Mouse (Mus musculus): ENCODE results near the gene Cnnm4. TPM values are rescaled to one million over a fixed set of nuclear protein-coding genes. Genes with fewer than 3 reads are reported as not detected.

Cnnm4 gene
- polyA plus RNA-seq, 1 experiment from 2014 or later: 12.4 TPM

- no peaks in the 10 kb centered on the region for H3K27me3 ChIP-seq
- H3K36me3 ChIP-seq: peaks cover 21% of the 10 kb centered on the region
- H3K9me3 ChIP-seq (replicated peaks): no peaks in the 10 kb centered on the region
- no peak overlapping the region for H3K27ac ChIP-seq
- peaks cover 7% of the 10 kb centered on the region for H3K4me1 ChIP-seq
- no peak overlapping the region for H3K4me3 ChIP-seq (replicated peaks)
- ATAC-seq (replicated peaks; ENCODE audit: low FRiP score): no peak
- no peak overlapping the region for H3K9ac ChIP-seq
- no peak overlapping the region for H3K4me2 ChIP-seq
- 74% methylated on average over 2 of the region's 2 CpGs for WGBS
These were observed 25.9 kb downstream of the Cnnm4 start for GRCm38 (mm10) chr1:36497312-36497711.

- no peak overlapping the region for H3K4me3 ChIP-seq (replicated peaks)
- H3K9me3 ChIP-seq (replicated peaks): no peaks in the 10 kb centered on the region
- no peaks in the 10 kb centered on the region for H3K4me1 ChIP-seq
- H3K27me3 ChIP-seq: no peaks in the 10 kb centered on the region
- peaks cover 34% of the 10 kb centered on the region for H3K36me3 ChIP-seq
- no peak overlapping the region for H3K27ac ChIP-seq
- WGBS: 7% methylated on average over 3 of the region's 3 CpGs
- no peak overlapping the region for H3K9ac ChIP-seq
- H3K4me2 ChIP-seq: no peak overlapping the region
- ATAC-seq (replicated peaks; ENCODE audit: low FRiP score): peak; percentile 46; the same call in 1 of the 2 replicates
These were observed 29.8 kb downstream of the Cnnm4 start for GRCm38 (mm10) chr1:36501261-36501660.

- Histone ChIP-seq H3K9ac (no peak overlapping the region), H3K27me3 (no peaks in the 10 kb centered on the region), H3K4me2 (no peak overlapping the region), H3K9me3 (replicated peaks) (no peaks in the 10 kb centered on the region), H3K27ac (no peak overlapping the region), H3K4me1 (peaks cover 6% of the 10 kb centered on the region), H3K36me3 (peaks cover 18% of the 10 kb centered on the region), H3K4me3 (replicated peaks) (no peak overlapping the region)
- WGBS: 83% methylated on average over 5 of the region's 5 CpGs
- ATAC-seq (replicated peaks; ENCODE audit: low FRiP score): no peak
These were observed 36.8 kb downstream of the Cnnm4 start for GRCm38 (mm10) chr1:36508238-36508637.

- Histone ChIP-seq H3K36me3 (peaks cover 26% of the 10 kb centered on the region), H3K9me3 (replicated peaks) (no peaks in the 10 kb centered on the region), H3K4me2 (peak within 1 kb of the TSS; percentile 93), H3K9ac (peak within 1 kb of the TSS; percentile 94), H3K4me3 (replicated peaks) (peak within 1 kb of the TSS; percentile 99), H3K27me3 (no peaks in the 10 kb centered on the region), H3K27ac (peak within 1 kb of the TSS; percentile 100), H3K4me1 (peaks cover 28% of the 10 kb centered on the region)
- 2% methylated on average over 43 of the region's 51 CpGs for WGBS
- peak; percentile 98 for ATAC-seq (replicated peaks; ENCODE audit: low FRiP score)
These were observed 40.0 kb downstream of the Cnnm4 start, which contains the start of gene Cnnm3 for GRCm38 (mm10) chr1:36511289-36512021. TSS of gene Cnnm3 (plus strand) at chr1:36511867.

GRCm38 (mm10) chr1:36512089-36512965, 40.9 kb downstream of the Cnnm4 start:
- Histone ChIP-seq H3K4me3 (replicated peaks) (peak overlapping the region; percentile 99), H3K27ac (peak overlapping the region; percentile 100), H3K27me3 (no peaks in the 10 kb centered on the region), H3K4me2 (peak overlapping the region; percentile 93), H3K4me1 (peaks cover 28% of the 10 kb centered on the region), H3K9me3 (replicated peaks) (no peaks in the 10 kb centered on the region), H3K36me3 (peaks cover 27% of the 10 kb centered on the region; the same call in 1 of the 2 replicates), H3K9ac (peak overlapping the region; percentile 94)
- ATAC-seq (replicated peaks; ENCODE audit: low FRiP score): peak; percentile 75
- under 1% methylated on average over 102 of the region's 126 CpGs for WGBS

- no peak for ATAC-seq (replicated peaks; ENCODE audit: low FRiP score)
- Histone ChIP-seq H3K27ac (peak overlapping the region; percentile 100), H3K36me3 (peaks cover 30% of the 10 kb centered on the region; the same call in 1 of the 2 replicates), H3K9me3 (replicated peaks) (no peaks in the 10 kb centered on the region), H3K4me3 (replicated peaks) (peak overlapping the region; percentile 99), H3K27me3 (no peaks in the 10 kb centered on the region), H3K9ac (peak overlapping the region; percentile 94), H3K4me1 (peaks cover 28% of the 10 kb centered on the region), H3K4me2 (peak overlapping the region; percentile 93)
- under 1% methylated on average over 16 of the region's 16 CpGs for WGBS
These were observed 41.5 kb downstream of the Cnnm4 start for GRCm38 (mm10) chr1:36512966-36513280.

GRCm38 (mm10) chr1:36513310-36513709, 41.9 kb downstream of the Cnnm4 start:
- Histone ChIP-seq H3K27ac (0 out of 2 replicates have a peak overlapping the region, but pooled peaks have one; percentile 100), H3K9me3 (replicated peaks) (no peaks in the 10 kb centered on the region), H3K4me3 (replicated peaks) (peak overlapping the region; percentile 99), H3K27me3 (no peaks in the 10 kb centered on the region), H3K4me1 (peaks cover 28% of the 10 kb centered on the region), H3K36me3 (peaks cover 32% of the 10 kb centered on the region), H3K4me2 (peak overlapping the region; percentile 93), H3K9ac (peak overlapping the region; percentile 94)
- 6% methylated on average over 1 of the region's 1 CpGs for WGBS
- no peak for ATAC-seq (replicated peaks; ENCODE audit: low FRiP score)

GRCm38 (mm10) chr1:36513718-36514117, 42.3 kb downstream of the Cnnm4 start:
- 61% methylated on average over 2 of the region's 2 CpGs for WGBS
- peak overlapping the region; percentile 93 for H3K4me2 ChIP-seq
- peaks cover 36% of the 10 kb centered on the region for H3K36me3 ChIP-seq
- ATAC-seq (replicated peaks; ENCODE audit: low FRiP score): no peak
- H3K4me1 ChIP-seq: peaks cover 28% of the 10 kb centered on the region
- peak overlapping the region; percentile 99 for H3K4me3 ChIP-seq (replicated peaks)
- no peak overlapping the region for H3K27ac ChIP-seq
- H3K9me3 ChIP-seq (replicated peaks): no peaks in the 10 kb centered on the region
- H3K27me3 ChIP-seq: no peaks in the 10 kb centered on the region
- peak overlapping the region; percentile 94; the same call in 1 of the 2 replicates for H3K9ac ChIP-seq

- H3K9me3 ChIP-seq (replicated peaks): no peaks in the 10 kb centered on the region
- H3K4me3 ChIP-seq (replicated peaks): no peak overlapping the region
- H3K4me2 ChIP-seq: no peak overlapping the region
- no peak for ATAC-seq (replicated peaks; ENCODE audit: low FRiP score)
- no peak overlapping the region for H3K27ac ChIP-seq
- no peaks in the 10 kb centered on the region for H3K27me3 ChIP-seq
- H3K4me1 ChIP-seq: peaks cover 32% of the 10 kb centered on the region
- H3K9ac ChIP-seq: no peak overlapping the region
- peaks cover 80% of the 10 kb centered on the region for H3K36me3 ChIP-seq
- 78% methylated on average over 3 of the region's 3 CpGs for WGBS
These were observed 46.8 kb downstream of the Cnnm4 start for GRCm38 (mm10) chr1:36518259-36518658.

- Histone ChIP-seq H3K27me3 (no peaks in the 10 kb centered on the region), H3K4me2 (no peak overlapping the region), H3K27ac (no peak overlapping the region), H3K4me1 (peaks cover 27% of the 10 kb centered on the region), H3K4me3 (replicated peaks) (no peak overlapping the region), H3K36me3 (peaks cover 88% of the 10 kb centered on the region), H3K9me3 (replicated peaks) (no peaks in the 10 kb centered on the region), H3K9ac (no peak overlapping the region)
- WGBS: 69% methylated on average over 11 of the region's 11 CpGs
- no peak for ATAC-seq (replicated peaks; ENCODE audit: low FRiP score)
These were observed 48.2 kb downstream of the Cnnm4 start for GRCm38 (mm10) chr1:36519626-36520025.

GRCm38 (mm10) chr1:36522210-36522609, 50.8 kb downstream of the Cnnm4 start:
- H3K9ac ChIP-seq: no peak overlapping the region
- H3K27me3 ChIP-seq: no peaks in the 10 kb centered on the region
- no peak for ATAC-seq (replicated peaks; ENCODE audit: low FRiP score)
- no peak overlapping the region for H3K4me2 ChIP-seq
- WGBS: 93% methylated on average over 7 of the region's 7 CpGs
- peaks cover 96% of the 10 kb centered on the region for H3K36me3 ChIP-seq
- no peak overlapping the region for H3K4me3 ChIP-seq (replicated peaks)
- peaks cover 19% of the 10 kb centered on the region for H3K4me1 ChIP-seq
- H3K27ac ChIP-seq: no peak overlapping the region
- H3K9me3 ChIP-seq (replicated peaks): no peaks in the 10 kb centered on the region
